Mouse (Mus musculus) olfactory bulb, adult 2 months (tissue): ENCODE results near the gene Spsb4.

ENCODE experiments used
- CTCF ChIP-seq: fragments of 200-500 bp; IDR thresholded peaks from 2 replicates; pipeline ENCODE4 v1.5.1; 2012; ENCODE audit warnings: low read depth, mild to moderate bottlenecking, low read length, moderate library complexity; ENCODE audit not compliant: insufficient read depth
- POLR2A ChIP-seq: fragments of 200-500 bp; IDR thresholded peaks from 2 replicates; pipeline ENCODE4 v1.6.1; 2012; ENCODE audit warnings: mild to moderate bottlenecking, low read depth, low read length, moderate library complexity; ENCODE audit not compliant: insufficient read depth

DNA sequence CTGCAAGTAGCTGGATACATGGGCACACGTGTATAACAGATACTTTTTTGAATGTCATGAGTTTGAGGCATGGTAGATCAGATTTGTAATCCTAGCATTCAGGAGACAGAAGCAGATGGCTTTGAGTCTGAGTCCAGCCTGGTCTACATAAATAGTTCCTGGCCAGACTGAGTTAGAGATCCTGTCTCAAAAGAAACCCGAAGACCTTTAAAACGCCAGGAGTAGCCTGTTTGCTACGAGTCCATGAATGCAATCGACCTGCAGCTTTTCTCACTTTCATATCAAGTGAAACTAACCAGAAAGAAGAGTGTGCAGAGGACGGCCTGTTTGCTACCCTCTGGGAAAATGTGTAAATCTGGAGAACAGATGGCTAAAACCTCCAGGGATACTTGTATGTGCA, 49.1 kb upstream of the Spsb4 start:
- TF ChIP-seq POLR2A (no peak), CTCF (no peak)
